Mouse (Mus musculus): ENCODE measurements around the gene Coa4.

Gene Coa4

GRCm38 (mm10) chr7:100536804-100537518 lies at the start of gene Coa4:
TSS of gene Coa4 (plus strand) at chr7:100537071.
- DNase-seq (ENCODE audit: low spot score) = peak; percentile 90

DNA sequence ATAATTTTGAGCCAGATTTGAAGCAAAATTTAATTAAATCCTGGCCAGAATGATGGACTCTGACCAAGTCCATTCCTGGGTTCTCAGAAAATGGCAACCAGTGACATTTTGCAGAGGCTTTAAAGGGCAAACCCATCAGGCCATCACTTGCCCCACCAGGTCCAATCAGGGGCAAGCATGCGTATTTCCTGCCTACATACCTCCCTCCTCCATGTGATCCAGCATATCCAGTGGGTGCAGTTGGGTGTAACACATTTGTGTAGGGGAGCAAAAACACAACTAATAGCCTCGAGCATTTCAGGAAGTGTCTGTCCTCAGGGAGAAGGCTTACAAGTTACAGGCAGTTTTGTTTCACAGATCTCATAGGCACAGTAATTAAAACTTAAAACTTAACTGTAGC lies 49.6 kb upstream of the Coa4 start:
- no peak for DNase-seq (ENCODE audit: low spot score)

GRCm38 (mm10) chr7:100488474-100489048 lies 48.3 kb upstream of the Coa4 start:
- no peak for DNase-seq (ENCODE audit: low spot score)

- peak; percentile 26 for DNase-seq (ENCODE audit: low spot score)
These were observed 44.3 kb upstream of the Coa4 start for GRCm38 (mm10) chr7:100492391-100493116.

DNA sequence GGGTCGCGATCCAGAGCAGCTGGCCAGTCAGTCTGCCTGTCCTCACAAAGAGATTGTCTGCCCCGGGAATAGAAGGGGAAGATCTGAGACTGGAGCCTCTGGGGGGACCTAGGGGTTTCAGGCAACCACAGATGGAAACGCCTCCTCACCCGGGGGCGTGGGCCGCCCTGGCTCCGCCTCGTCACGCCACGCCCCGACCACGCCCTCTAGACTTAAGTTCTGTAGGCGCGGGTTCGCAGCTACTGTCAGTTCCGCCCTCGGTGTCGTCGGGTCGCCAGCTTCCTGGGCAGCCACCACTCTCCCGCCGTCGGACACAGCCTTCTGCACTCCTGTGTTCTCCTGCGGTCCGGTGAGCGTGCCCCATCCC lies 43.8 kb upstream of the Coa4 start, which contains the start of gene Ucp2:
Gene Ucp2 (plus strand): TSS at position 221 of the 367 bp plus-strand sequence.
- DNase-seq (ENCODE audit: low spot score) = peak; percentile 90

DNA sequence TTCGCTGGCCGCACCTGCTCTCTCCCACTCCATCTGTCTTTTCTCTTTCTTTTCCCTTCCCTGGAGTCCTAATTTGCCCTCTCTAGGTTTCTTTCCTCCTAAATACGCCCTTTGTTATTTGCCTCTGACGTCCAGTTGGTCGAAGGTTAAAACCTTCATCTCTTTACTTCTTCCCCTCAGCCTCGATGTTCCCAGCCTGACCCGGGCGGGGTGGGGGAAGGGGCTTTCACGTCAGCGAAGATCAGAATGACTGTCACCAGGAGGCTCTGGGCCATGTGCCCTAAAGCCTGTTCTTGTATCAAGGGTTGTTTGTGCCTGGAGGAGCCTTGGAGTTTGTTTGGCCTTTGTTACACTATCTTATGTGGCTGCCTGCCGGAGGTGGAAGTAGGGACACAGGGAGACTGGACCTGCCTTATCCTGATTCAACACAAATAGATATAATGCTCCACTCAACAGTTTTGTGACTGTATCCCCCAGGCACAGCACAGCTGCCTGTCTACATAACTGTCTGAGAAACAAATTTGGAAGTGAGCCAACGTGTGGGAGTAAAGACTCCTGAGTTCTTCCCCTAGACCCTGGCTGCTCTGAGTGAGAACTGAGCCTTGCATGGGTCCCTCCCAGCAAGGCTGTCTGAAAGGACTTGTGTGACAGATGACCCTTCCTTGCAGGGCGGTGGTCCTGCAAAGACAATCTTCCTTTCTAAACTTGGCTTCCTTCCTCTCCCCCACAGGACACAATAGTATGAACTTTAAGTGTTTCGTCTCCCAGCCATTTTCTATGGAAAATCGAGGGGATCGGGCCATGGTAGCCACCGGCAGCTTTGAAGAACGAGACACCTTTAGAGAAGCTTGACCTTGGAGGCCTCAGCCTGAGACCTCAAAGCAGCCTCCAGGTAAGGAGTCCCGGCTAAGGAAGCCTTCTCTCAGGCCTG lies 43.1 kb upstream of the Coa4 start:
- DNase-seq (ENCODE audit: low spot score) = peak; percentile 65

DNA sequence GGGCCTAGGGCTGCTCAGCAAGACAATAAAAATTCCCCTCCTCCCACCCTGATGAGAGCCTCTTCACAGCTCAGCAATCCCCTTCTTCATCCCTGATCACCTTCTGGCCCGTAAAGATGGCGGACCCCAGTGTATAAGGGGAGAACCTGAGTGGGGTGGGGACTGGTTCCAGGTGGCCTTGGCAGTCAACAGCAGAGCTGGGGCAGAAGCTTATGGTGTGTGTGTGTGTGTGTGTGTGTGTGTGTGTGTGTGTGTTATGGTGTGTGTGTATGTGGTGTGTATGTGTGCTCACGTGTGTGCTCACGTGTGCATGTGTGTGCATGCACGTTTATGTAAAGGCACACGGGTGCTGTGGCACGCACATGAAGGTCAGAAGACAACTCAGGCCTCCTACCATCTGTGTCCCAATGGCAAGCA lies 42.4 kb upstream of the Coa4 start:
- peak; percentile 39 for DNase-seq (ENCODE audit: low spot score)

DNA sequence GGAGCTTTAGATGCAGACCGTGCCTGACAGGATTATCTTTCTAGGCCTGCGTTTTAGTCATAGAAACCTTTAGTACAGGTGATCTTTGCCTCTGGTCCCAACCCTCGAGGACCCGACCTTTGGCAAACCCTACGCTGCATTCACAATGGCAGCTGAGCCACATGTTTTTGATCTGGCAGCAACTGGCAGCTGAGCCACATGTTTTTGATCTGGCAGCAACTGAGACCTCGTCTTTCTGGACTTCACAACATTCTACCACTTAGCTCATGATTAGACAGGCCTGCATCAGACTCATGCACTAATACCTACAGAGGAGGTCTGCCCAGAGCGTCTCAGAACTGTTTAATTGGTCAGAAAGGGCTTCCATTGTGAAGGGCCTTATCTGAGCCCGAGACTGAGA lies 41.8 kb upstream of the Coa4 start:
- DNase-seq (ENCODE audit: low spot score) = no peak

GRCm38 (mm10) chr7:100495581-100496251 lies 41.2 kb upstream of the Coa4 start:
- peak; percentile 96 for DNase-seq (ENCODE audit: low spot score)

DNA sequence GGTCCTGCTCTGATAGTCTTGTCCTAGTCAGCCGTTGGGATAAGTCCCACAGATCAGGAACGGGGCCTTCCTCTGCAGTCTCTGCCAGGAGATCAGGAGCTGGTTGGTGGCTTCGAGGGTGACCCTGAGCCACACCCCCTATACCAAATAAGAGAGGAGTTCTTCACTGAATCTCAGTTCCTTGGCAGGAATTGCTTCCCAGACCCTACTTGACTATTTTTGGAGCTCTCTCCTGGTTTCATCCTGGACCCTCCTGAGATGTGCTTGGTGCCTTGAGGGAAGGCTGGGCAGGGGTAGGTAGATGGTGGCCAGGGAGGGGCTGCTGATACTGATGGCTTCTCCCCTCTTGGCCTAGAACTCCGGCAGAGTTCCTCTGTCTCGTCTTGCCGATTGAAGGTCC lies 40.5 kb upstream of the Coa4 start:
- no peak for DNase-seq (ENCODE audit: low spot score)

DNA sequence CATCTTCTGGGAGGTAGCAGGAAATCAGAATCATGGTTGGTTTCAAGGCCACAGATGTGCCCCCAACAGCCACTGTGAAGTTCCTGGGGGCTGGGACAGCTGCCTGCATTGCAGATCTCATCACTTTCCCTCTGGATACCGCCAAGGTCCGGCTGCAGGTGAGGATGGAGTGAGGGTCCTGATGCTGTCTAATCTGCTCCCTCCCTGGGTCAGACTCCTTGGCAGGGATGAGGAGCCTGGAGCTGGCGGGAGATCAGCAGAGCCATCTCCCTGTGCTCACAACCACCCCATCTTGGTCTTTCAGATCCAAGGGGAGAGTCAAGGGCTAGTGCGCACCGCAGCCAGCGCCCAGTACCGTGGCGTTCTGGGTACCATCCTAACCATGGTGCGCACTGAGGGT lies 40.1 kb upstream of the Coa4 start:
- no peak for DNase-seq (ENCODE audit: low spot score)

GRCm38 (mm10) chr7:100497402-100497801 lies 39.5 kb upstream of the Coa4 start:
- DNase-seq (ENCODE audit: low spot score) = no peak

DNA sequence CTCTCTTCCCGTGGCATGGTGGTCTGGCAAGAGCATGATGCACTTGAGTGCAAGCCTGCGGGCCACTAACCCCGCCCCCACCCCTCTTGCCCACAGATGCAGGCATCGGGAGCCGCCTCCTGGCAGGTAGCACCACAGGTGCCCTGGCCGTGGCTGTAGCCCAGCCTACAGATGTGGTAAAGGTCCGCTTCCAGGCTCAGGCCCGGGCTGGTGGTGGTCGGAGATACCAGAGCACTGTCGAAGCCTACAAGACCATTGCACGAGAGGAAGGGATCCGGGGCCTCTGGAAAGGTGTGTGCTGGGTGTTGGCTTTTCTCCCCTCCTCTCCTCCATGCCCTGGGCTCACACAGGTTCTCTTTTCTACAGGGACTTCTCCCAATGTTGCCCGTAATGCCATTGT lies 38.9 kb upstream of the Coa4 start:
- DNase-seq (ENCODE audit: low spot score) = no peak

DNA sequence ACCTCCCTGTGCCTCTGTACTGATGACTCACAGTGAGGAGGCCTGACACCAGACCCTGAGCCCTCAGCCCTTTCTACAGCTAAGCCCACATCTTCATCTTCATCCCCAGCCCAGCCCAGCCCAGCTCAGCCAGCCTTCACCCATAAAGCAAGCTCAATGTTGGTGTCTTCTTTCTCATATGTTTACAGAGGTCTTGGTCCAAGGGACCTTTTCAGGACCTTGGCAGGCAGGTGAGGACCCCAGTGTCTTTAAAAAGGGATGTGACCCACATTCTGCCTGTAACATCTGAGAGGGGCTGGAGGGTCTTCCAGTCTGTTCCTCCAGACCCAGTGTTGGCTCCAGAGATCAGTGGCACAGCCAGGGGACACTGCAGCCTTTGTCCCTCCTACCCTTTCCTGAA lies 37.4 kb upstream of the Coa4 start:
- DNase-seq (ENCODE audit: low spot score) = no peak

DNA sequence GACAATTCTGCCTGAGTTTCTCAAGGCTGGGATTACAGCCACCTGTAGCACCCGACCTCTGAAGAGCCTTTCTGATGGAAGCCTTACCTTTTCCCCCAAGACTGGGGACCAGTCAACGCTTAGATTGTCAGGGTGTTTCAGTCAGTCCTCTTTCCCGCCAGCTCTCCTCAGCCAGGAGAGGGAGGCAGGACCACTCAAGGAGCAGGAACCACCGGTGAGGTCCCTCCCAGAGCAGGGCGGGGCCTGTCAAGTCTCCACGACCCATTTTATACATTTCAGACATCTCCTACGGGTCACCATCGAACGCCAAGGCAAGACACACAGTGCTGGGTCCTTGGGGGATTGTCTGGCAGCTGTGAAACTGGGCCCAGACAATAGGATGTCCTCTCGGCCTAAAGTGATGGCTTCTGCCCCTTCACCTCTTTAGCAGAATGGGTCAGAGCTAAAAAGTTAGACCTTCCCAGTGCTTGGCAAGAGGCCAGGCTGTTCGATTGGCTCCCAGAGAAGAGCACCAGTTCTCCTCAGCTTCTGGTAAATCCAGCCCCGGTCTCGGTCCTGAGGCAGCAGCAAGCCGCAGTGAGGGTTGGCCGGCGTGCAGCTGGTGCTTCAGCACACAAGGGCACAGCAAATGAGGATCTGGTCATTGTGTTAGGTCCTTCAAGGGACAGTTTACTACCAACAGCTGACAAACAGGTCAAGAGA lies 36.4 kb upstream of the Coa4 start:
- DNase-seq (ENCODE audit: low spot score) = no peak

GRCm38 (mm10) chr7:100501027-100501843 lies 35.6 kb upstream of the Coa4 start:
- no peak for DNase-seq (ENCODE audit: low spot score)

- no peak for DNase-seq (ENCODE audit: low spot score)
These were observed 35.0 kb upstream of the Coa4 start for GRCm38 (mm10) chr7:100501844-100502373.

DNA sequence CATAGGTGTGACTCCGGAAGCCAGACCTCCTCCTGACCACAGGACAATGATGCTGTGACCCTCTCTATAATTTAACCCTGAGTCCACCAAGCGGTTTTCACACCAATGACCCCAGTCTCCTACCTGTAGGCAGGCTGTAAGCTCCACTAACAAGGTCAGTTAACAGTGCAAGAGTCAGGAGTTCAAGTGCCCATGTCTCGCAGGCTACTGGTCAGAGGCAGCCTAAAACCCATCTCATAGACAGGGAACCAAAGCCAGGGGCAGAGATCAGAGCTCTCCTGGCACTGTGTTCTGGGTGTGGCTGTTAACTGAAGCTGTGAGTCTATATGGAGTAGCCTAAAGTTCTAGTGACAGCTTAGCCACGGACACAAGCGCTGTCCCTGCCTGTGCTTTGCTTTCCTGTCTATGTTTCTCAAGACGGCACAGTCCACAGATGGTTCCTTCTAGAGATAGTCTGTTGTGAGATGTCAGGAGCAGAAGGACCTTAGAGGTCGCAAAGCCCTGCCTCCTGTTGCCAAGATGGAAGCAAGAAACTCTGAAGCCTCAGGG lies 34.4 kb upstream of the Coa4 start:
- DNase-seq (ENCODE audit: low spot score) = no peak

- no peak for DNase-seq (ENCODE audit: low spot score)
These were observed 33.8 kb upstream of the Coa4 start for GRCm38 (mm10) chr7:100503076-100503475.

All from T-cell, adult 2 months (primary cell).